Mouse (Mus musculus): ENCODE measurements around the gene Glt6d1. TPM values are rescaled to one million over a fixed set of nuclear protein-coding genes. Genes with fewer than 3 reads are reported as not detected.

Gene Glt6d1
- polyA plus RNA-seq, 1 experiment, result not detected

DNA sequence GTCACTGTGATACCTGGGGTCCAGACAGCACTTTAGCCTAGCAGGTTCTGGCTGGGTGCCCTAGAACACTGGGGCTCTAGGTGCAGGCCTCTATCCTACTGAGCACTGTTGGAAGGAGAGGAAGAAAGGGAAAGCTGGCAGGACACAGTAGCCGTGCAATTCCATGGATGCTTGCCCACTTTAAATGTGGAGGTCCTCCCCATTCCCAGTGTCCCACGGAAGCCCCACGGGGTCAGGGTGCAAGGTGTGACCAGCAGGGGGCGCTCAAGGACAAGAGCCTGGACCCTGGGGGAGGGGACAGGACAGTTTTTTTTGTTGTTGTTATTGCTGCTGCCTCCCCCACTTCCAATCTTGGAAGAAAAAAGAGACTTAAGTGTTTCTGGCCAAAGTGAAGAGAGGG is 34.7 kb upstream of the Glt6d1 start:
- no peak overlapping the region for H3K4me3 ChIP-seq (replicated peaks)
- H3K36me3 ChIP-seq (ENCODE audit: control insufficient read depth), result no peaks in the 10 kb centered on the region
- H3K27me3 ChIP-seq (ENCODE audit: control insufficient read depth), result no peaks in the 10 kb centered on the region
- H3K9me3 ChIP-seq (ENCODE audit: control insufficient read depth, low read length), result no peaks in the 10 kb centered on the region
- no peaks in the 10 kb centered on the region for H3K4me1 ChIP-seq (ENCODE audit: control insufficient read depth)
- TF ChIP-seq TAL1 (IDR thresholded peaks at IDR 0.05; ENCODE audit: low read length) (no peak), GATA1 (IDR thresholded peaks at IDR 0.05; ENCODE audit: low read length) (no peak)

DNA sequence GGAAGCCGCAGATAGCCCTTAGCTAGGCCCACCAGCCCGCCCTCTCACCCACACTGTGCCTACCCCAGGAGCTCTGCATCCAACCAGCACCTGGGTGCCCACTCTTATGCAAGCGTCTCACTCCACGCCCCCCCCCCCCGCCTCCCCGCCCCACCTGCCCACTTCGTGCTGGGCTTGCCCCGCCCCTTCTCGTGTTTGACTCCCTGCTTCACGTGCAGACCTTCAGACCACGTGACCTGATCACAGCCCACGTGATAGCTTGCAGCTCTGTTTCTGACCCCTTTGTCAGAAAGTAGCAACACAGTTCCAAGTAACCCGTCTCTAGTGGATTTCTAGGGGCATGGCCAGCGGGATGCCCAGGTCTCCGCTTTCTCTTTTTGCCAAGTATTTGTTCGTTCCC is 31.6 kb upstream of the Glt6d1 start, which contains the start of gene Sohlh1:
TSS of gene Sohlh1 (minus strand) at position 23 of the 400 bp plus-strand sequence.
- no peak within 1 kb of the TSS for H3K4me3 ChIP-seq (replicated peaks)
- H3K4me1 ChIP-seq (ENCODE audit: control insufficient read depth), result no peaks in the 10 kb centered on the region
- TF ChIP-seq GATA1 (IDR thresholded peaks at IDR 0.05; ENCODE audit: low read length) (no peak), TAL1 (IDR thresholded peaks at IDR 0.05; ENCODE audit: low read length) (no peak)
- no peaks in the 10 kb centered on the region for H3K9me3 ChIP-seq (ENCODE audit: control insufficient read depth, low read length)
- no peaks in the 10 kb centered on the region for H3K36me3 ChIP-seq (ENCODE audit: control insufficient read depth)
- H3K27me3 ChIP-seq (ENCODE audit: control insufficient read depth), result no peaks in the 10 kb centered on the region

DNA sequence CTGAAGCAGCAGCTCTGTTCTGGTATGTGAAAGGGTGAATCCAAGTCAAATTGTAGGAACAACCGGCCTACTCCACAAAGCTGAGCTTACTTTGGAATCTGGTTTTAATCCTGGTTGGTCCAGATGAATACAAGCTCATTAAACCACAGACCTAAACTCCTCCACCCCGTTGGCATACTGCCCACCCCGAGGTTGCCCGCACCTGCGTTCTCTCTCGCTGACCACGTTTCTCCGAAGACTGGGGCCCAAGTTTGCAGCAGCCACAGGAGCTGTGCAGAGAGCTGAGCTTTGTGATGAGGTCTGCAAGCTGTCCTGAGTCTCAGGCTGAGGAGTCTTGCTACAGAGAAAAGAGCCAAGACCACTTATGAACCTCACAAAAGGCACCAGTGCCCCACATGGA is 30.9 kb upstream of the Glt6d1 start:
- Histone ChIP-seq H3K4me3 (replicated peaks) (no peak overlapping the region), H3K36me3 (ENCODE audit: control insufficient read depth) (no peaks in the 10 kb centered on the region), H3K9me3 (ENCODE audit: control insufficient read depth, low read length) (no peaks in the 10 kb centered on the region), H3K4me1 (ENCODE audit: control insufficient read depth) (no peaks in the 10 kb centered on the region), H3K27me3 (ENCODE audit: control insufficient read depth) (no peaks in the 10 kb centered on the region)
- TF ChIP-seq GATA1 (IDR thresholded peaks at IDR 0.05; ENCODE audit: low read length), result no peak
- no peak for TF ChIP-seq TAL1 (IDR thresholded peaks at IDR 0.05; ENCODE audit: low read length)

DNA sequence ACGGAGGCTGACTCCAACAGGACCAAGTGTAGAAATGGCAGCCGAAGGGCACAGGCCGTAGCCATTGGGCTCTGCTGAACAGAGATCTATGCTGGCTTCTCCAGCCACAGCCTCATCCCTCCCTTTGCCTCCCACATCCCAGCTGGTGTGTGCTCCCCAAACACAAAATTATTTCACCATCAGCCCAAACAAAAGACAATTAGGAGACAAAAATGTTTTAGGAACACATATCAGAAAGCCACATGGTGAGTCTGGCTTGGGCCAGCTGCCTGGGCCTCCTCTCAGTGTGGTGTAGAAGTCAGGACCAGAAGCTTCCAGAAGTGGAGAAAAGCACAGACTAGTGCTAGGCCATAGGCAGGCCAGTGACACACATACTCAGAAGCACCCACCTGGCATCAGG is 28.4 kb upstream of the Glt6d1 start:
- H3K36me3 ChIP-seq (ENCODE audit: control insufficient read depth), result no peaks in the 10 kb centered on the region
- no peaks in the 10 kb centered on the region for H3K27me3 ChIP-seq (ENCODE audit: control insufficient read depth)
- no peaks in the 10 kb centered on the region for H3K4me1 ChIP-seq (ENCODE audit: control insufficient read depth)
- no peaks in the 10 kb centered on the region for H3K9me3 ChIP-seq (ENCODE audit: control insufficient read depth, low read length)
- TF ChIP-seq GATA1 (IDR thresholded peaks at IDR 0.05; ENCODE audit: low read length) (no peak), TAL1 (IDR thresholded peaks at IDR 0.05; ENCODE audit: low read length) (no peak)
- no peak overlapping the region for H3K4me3 ChIP-seq (replicated peaks)

DNA sequence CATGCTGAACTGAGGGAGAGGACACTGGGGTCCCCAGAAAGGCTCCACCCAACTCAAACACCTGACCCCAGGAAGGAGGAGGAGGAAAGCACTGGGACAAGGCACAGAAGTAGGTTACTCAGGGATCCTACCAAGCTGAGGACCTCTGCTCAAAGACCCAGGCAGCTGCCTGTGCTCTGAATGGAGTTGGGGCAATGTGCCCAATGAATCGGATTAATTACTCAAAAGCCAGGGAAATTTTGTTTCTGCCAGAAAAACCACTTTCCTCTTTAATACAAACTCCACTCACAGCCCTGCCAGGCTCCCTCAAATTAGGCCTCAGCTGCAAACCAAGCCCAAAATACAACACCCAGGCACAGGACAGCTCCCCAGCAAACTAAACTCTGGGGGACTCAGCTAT is 27.1 kb upstream of the Glt6d1 start:
- H3K36me3 ChIP-seq (ENCODE audit: control insufficient read depth), result no peaks in the 10 kb centered on the region
- no peaks in the 10 kb centered on the region for H3K4me1 ChIP-seq (ENCODE audit: control insufficient read depth)
- TF ChIP-seq GATA1 (IDR thresholded peaks at IDR 0.05; ENCODE audit: low read length), result no peak
- no peak for TF ChIP-seq TAL1 (IDR thresholded peaks at IDR 0.05; ENCODE audit: low read length)
- no peaks in the 10 kb centered on the region for H3K9me3 ChIP-seq (ENCODE audit: control insufficient read depth, low read length)
- H3K27me3 ChIP-seq (ENCODE audit: control insufficient read depth), result no peaks in the 10 kb centered on the region
- no peak overlapping the region for H3K4me3 ChIP-seq (replicated peaks)

DNA sequence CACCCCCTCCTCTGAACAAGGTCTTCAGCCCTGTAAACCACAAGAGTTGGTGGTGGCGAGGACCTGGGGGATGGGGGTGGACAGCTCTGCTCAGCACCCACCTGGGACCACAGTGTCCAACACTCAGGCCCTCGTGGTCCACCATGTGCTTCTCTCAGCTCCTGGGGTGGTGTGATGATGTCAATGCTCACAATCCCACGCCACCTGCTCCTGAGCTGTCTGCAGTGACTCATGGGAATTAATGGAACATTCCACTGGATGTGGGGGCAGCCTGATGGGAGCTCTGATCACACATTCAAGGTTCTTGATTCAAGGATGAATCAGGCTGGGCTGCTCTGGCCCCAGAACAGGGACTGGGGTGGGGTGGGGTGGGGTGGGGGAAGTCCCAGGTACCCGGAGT is 26.5 kb upstream of the Glt6d1 start:
- no peaks in the 10 kb centered on the region for H3K4me1 ChIP-seq (ENCODE audit: control insufficient read depth)
- H3K4me3 ChIP-seq (replicated peaks), result no peak overlapping the region
- H3K36me3 ChIP-seq (ENCODE audit: control insufficient read depth), result no peaks in the 10 kb centered on the region
- no peaks in the 10 kb centered on the region for H3K27me3 ChIP-seq (ENCODE audit: control insufficient read depth)
- H3K9me3 ChIP-seq (ENCODE audit: control insufficient read depth, low read length), result no peaks in the 10 kb centered on the region
- no peak for TF ChIP-seq GATA1 (IDR thresholded peaks at IDR 0.05; ENCODE audit: low read length)
- no peak for TF ChIP-seq TAL1 (IDR thresholded peaks at IDR 0.05; ENCODE audit: low read length)

DNA sequence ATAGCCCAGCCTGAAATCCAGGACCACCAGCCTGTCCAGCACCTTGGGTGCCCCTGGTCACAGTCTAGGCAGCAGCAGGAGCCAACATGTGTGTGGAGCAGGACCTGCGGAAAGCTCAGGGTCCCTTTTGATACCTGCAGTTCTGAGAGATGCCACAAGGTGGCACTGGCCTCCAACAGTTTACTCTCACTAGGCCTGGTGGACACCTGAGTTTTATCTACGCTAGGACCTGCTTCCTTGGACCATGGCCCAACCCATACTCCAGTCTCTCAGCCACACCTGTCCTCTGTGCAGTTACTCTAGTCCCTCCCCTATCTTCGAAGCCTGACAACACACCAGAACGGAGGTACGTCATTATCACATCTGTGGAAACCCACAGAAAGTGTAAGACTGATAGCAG is 20.6 kb upstream of the Glt6d1 start:
- Histone ChIP-seq H3K27me3 (ENCODE audit: control insufficient read depth) (no peaks in the 10 kb centered on the region), H3K4me1 (ENCODE audit: control insufficient read depth) (no peaks in the 10 kb centered on the region), H3K36me3 (ENCODE audit: control insufficient read depth) (no peaks in the 10 kb centered on the region), H3K4me3 (replicated peaks) (no peak overlapping the region), H3K9me3 (ENCODE audit: control insufficient read depth, low read length) (no peaks in the 10 kb centered on the region)
- TF ChIP-seq GATA1 (IDR thresholded peaks at IDR 0.05; ENCODE audit: low read length) (no peak), TAL1 (IDR thresholded peaks at IDR 0.05; ENCODE audit: low read length) (no peak)

DNA sequence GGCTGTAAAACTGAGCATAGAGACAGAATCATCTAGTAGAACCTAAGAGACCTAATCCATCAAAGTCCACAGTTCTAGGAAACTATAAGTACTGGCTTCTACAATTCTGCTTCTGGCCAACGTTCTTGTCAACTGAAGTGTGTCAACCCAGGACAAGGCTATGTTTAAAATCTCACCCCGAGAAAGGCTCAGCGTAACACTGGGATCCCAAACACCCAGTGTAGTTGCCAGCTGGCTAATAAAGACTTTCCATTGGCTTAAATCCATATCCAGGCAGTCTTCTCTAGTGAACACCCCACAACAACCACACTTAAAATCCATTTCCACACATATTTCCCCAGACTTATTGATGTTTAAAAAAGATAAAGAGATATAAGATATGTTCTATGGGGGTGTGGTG is 15.1 kb upstream of the Glt6d1 start:
- Histone ChIP-seq H3K27me3 (ENCODE audit: control insufficient read depth) (no peaks in the 10 kb centered on the region), H3K36me3 (ENCODE audit: control insufficient read depth) (no peaks in the 10 kb centered on the region), H3K4me3 (replicated peaks) (no peak overlapping the region), H3K9me3 (ENCODE audit: control insufficient read depth, low read length) (no peaks in the 10 kb centered on the region), H3K4me1 (ENCODE audit: control insufficient read depth) (no peaks in the 10 kb centered on the region)
- TF ChIP-seq GATA1 (IDR thresholded peaks at IDR 0.05; ENCODE audit: low read length) (no peak), TAL1 (IDR thresholded peaks at IDR 0.05; ENCODE audit: low read length) (no peak)

DNA sequence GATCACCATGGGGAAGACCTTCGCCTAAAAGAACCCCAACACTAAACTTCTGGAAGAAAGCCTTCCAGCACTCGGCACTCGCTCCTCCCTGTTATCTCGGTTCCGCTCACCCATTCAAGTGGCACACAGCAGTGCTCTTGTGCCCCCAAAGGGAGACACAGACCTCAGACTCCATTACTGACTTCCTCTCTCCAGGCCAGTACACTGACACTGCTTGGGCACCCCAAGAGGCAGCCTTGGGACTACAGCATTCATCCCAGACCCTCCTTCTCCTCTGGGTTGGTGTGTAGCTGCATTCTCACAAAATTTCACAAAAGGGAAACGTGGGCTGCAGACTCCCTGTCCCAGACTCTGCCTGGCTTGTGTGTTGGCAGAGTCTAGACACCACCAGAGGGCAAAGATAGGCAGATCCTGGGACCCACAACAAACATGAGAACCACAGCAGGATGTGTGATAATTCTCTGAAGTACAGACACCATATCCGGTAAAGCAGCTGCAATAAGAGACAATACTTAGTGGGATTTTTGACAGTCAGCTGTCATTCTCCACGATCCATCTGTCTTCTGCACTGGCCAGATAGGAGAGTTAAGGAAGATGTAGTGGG is 12.8 kb upstream of the Glt6d1 start:
- no peak for TF ChIP-seq TAL1 (IDR thresholded peaks at IDR 0.05; ENCODE audit: low read length)
- no peak for TF ChIP-seq GATA1 (IDR thresholded peaks at IDR 0.05; ENCODE audit: low read length)
- Histone ChIP-seq H3K36me3 (ENCODE audit: control insufficient read depth) (no peaks in the 10 kb centered on the region), H3K4me1 (ENCODE audit: control insufficient read depth) (no peaks in the 10 kb centered on the region), H3K4me3 (replicated peaks) (no peak overlapping the region), H3K27me3 (ENCODE audit: control insufficient read depth) (no peaks in the 10 kb centered on the region), H3K9me3 (ENCODE audit: control insufficient read depth, low read length) (no peaks in the 10 kb centered on the region)

DNA sequence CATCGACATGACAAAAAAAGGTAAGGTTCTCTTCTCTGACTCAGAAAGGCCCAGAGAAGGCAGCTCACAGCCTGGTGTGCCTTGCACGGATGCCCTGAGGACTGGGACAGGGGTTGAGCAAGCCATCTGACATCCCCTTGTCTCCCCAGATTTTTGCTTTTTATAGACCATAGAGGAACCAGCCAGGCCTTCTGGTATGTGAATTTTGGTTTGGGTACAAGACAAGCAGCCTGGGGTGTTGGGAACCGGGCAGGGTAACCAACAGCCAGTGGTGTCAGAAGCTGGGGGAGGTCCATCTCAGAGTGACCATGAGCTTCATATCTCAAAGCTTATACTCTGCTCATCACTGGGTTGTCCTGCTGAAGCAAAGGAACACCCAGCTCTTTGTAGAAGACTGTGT is 9.1 kb upstream of the Glt6d1 start:
- Histone ChIP-seq H3K4me1 (ENCODE audit: control insufficient read depth) (no peaks in the 10 kb centered on the region), H3K9me3 (ENCODE audit: control insufficient read depth, low read length) (no peaks in the 10 kb centered on the region), H3K36me3 (ENCODE audit: control insufficient read depth) (no peaks in the 10 kb centered on the region), H3K27me3 (ENCODE audit: control insufficient read depth) (no peaks in the 10 kb centered on the region), H3K4me3 (replicated peaks) (no peak overlapping the region)
- TF ChIP-seq TAL1 (IDR thresholded peaks at IDR 0.05; ENCODE audit: low read length) (no peak), GATA1 (IDR thresholded peaks at IDR 0.05; ENCODE audit: low read length) (no peak)

All from erythroblast, embryonic 14.5 days (primary cell).